In genomic region chr14:54427696-54428095, GRCm38 (mm10) we compare ENCODE assay signal across 10 mouse cellular contexts. TPM values are rescaled to one million over a fixed set of nuclear protein-coding genes. Genes with fewer than 3 reads are reported as not detected.
DNase-seq lines count a peak whose midpoint lies in the region; ATAC-seq and TF ChIP-seq lines count a peak whose summit lies in the region.
"Had no signal": no experiment of that assay in that cellular context is flagged by ENCODE, and none has a peak within 500 bp of the region (broad histone marks: within the 10 kb centered on the region; RNA-seq: fewer than 3 reads in every experiment).

No protein-coding gene starts in this region.

- ATAC-seq in lung, embryonic 14.5 days (ENCODE audit: insufficient read depth) = no peak
- ATAC-seq in forebrain, embryonic 11.5 days (replicated peaks; ENCODE audit: low FRiP score) = no peak
- no peak for ATAC-seq in limb, embryonic 12.5 days (ENCODE audit: insufficient number of reproducible peaks, insufficient read depth, low FRiP score, low TSS enrichment, low read depth)
- no peak for ATAC-seq in neural tube, embryonic 15.5 days (ENCODE audit: low FRiP score)

- peak overlapping the region; percentile 64 for H3K4me2 ChIP-seq in lung, embryonic 14.5 days
- H3K4me2 ChIP-seq in forebrain, embryonic 11.5 days (ENCODE audit: low read depth, low read length, severe bottlenecking) = peak overlapping the region; percentile 67; the same call in 1 of the 2 replicates
- H3K4me2 ChIP-seq in limb, embryonic 12.5 days = peak overlapping the region; percentile 66
- peak overlapping the region; percentile 66 for H3K4me2 ChIP-seq in neural tube, embryonic 15.5 days

- peak overlapping the region; percentile 85; the same call in 1 of the 2 replicates for H3K27ac ChIP-seq in lung, embryonic 14.5 days (ENCODE audit: low read depth)
- no peak overlapping the region for H3K27ac ChIP-seq in forebrain, embryonic 11.5 days (ENCODE audit: low read depth, low read length)
- no peak overlapping the region for H3K27ac ChIP-seq in limb, embryonic 12.5 days
- H3K27ac ChIP-seq in neural tube, embryonic 15.5 days (replicated peaks) = no peak overlapping the region

- H3K4me1 ChIP-seq in lung, embryonic 14.5 days (ENCODE audit: insufficient read depth) = peaks cover 15% of the 10 kb centered on the region
- H3K4me1 ChIP-seq in forebrain, embryonic 11.5 days (replicated peaks; ENCODE audit: control insufficient read depth, insufficient read depth, low read length) = peaks cover 12% of the 10 kb centered on the region
- peaks cover 20% of the 10 kb centered on the region for H3K4me1 ChIP-seq in limb, embryonic 12.5 days (replicated peaks)
- peaks cover 61% of the 10 kb centered on the region for H3K4me1 ChIP-seq in neural tube, embryonic 15.5 days

- H3K9ac ChIP-seq in lung, embryonic 14.5 days = 0 out of 2 replicates have a peak overlapping the region, but pooled peaks have one; percentile 77
- no peak overlapping the region; the same call in 1 of the 2 replicates for H3K9ac ChIP-seq in forebrain, embryonic 11.5 days (ENCODE audit: low read length)
- H3K9ac ChIP-seq in limb, embryonic 12.5 days (replicated peaks) = no peak overlapping the region
- H3K9ac ChIP-seq in neural tube, embryonic 15.5 days (replicated peaks) = peak overlapping the region; percentile 83; the same call in 1 of the 2 replicates

- no peaks in the 10 kb centered on the region for H3K27me3 ChIP-seq in lung, embryonic 14.5 days (ENCODE audit: insufficient read depth, low read length)
- no peaks in the 10 kb centered on the region for H3K27me3 ChIP-seq in forebrain, embryonic 11.5 days (ENCODE audit: control insufficient read depth, insufficient read depth, low read length)
- no peaks in the 10 kb centered on the region for H3K27me3 ChIP-seq in limb, embryonic 12.5 days
- peaks cover 10% of the 10 kb centered on the region; the same call in 1 of the 2 replicates for H3K27me3 ChIP-seq in neural tube, embryonic 15.5 days (replicated peaks)

- no peaks in the 10 kb centered on the region for H3K9me3 ChIP-seq in lung, embryonic 14.5 days (ENCODE audit: low read depth, low read length)
- H3K9me3 ChIP-seq in forebrain, embryonic 11.5 days (ENCODE audit: control insufficient read depth, low read length) = no peaks in the 10 kb centered on the region
- 0 out of 2 replicates have a peak, but pooled peaks cover 4% of the 10 kb centered on the region for H3K9me3 ChIP-seq in limb, embryonic 12.5 days
- H3K9me3 ChIP-seq in neural tube, embryonic 15.5 days (replicated peaks) = no peaks in the 10 kb centered on the region; the same call in 1 of the 2 replicates

- H3K36me3 ChIP-seq in lung, embryonic 14.5 days (ENCODE audit: insufficient read depth) = peaks cover 5% of the 10 kb centered on the region; the same call in 1 of the 2 replicates
- no peaks in the 10 kb centered on the region for H3K36me3 ChIP-seq in forebrain, embryonic 11.5 days (ENCODE audit: control insufficient read depth, insufficient read depth, low read length)
- H3K36me3 ChIP-seq in limb, embryonic 12.5 days = peaks cover 18% of the 10 kb centered on the region
- H3K36me3 ChIP-seq in neural tube, embryonic 15.5 days = peaks cover 13% of the 10 kb centered on the region; the same call in 1 of the 2 replicates

- DNase-seq in lung, embryonic 14.5 days = no peak
- no peak for DNase-seq in lung, postnatal 25 days (ENCODE audit: low spot score)
- no peak for DNase-seq in forebrain, embryonic 11.5 days (ENCODE audit: low spot score)
- no peak for DNase-seq in urinary bladder, adult 2 months (ENCODE audit: low spot score)
- no peak for DNase-seq in Muller cell, postnatal 12 days (ENCODE audit: inconsistent ontology term)
- no peak for DNase-seq in thymus, postnatal 10 days (ENCODE audit: low spot score in 2 of 2)
- DNase-seq: cerebellum, postnatal 25 days; kidney, adult 11 months had no signal

- no peak for TF ChIP-seq CTCF in lung, embryonic 14.5 days (IDR thresholded peaks at IDR 0.05; ENCODE audit: low read depth)

- peak overlapping the region; percentile 78 for H3K4me3 ChIP-seq in lung, embryonic 14.5 days (ENCODE audit: low read depth, low read length)
- H3K4me3 ChIP-seq in forebrain, embryonic 11.5 days (ENCODE audit: low read depth, low read length) = peak overlapping the region; percentile 88; the same call in 1 of the 2 replicates
- H3K4me3 ChIP-seq in limb, embryonic 12.5 days (replicated peaks) = peak overlapping the region; percentile 86; the same call in 1 of the 2 replicates
- H3K4me3 ChIP-seq in neural tube, embryonic 15.5 days (replicated peaks) = peak overlapping the region; percentile 89

- WGBS in lung, embryonic 14.5 days = 85% methylated on average over 7 of the region's 7 CpGs
- 96% methylated on average over 7 of the region's 7 CpGs for WGBS in forebrain, embryonic 11.5 days
- WGBS in limb, embryonic 12.5 days = 93% methylated on average over 7 of the region's 7 CpGs
- 93% methylated on average over 7 of the region's 7 CpGs for WGBS in neural tube, embryonic 15.5 days

RNA-seq across cellular contexts. Expression of gene Mrpl52, which starts 1.0 kb away (rescaled TPM):
- polyA plus RNA-seq in lung, embryonic 14.5 days (2014; fragmentation: Nextera tagmentation; extraction: Ambion mirVana) = 274 and 280 TPM in 2 replicates
- 220 and 221 TPM in 2 replicates for polyA plus RNA-seq in forebrain, embryonic 11.5 days (2014; fragmentation: Nextera tagmentation; extraction: Ambion mirVana)
- 259 and 277 TPM in 2 replicates for polyA plus RNA-seq in limb, embryonic 12.5 days (2016; fragmentation: Nextera tagmentation; extraction: Ambion mirVana)
- polyA plus RNA-seq in neural tube, embryonic 15.5 days (2015; fragmentation: Nextera tagmentation; extraction: Ambion mirVana) = 236 and 303 TPM in 2 replicates
- polyA plus RNA-seq in urinary bladder, adult 2 months (2012; rRNA removed) = 221 and 233 TPM in 2 replicates

RNA-seq across cellular contexts. Expression of gene Mmp14, which starts 3.7 kb away (rescaled TPM):
- 182 and 187 TPM in 2 replicates for polyA plus RNA-seq in lung, embryonic 14.5 days (2014; fragmentation: Nextera tagmentation; extraction: Ambion mirVana)
- 70.7 and 71.6 TPM in 2 replicates for polyA plus RNA-seq in forebrain, embryonic 11.5 days (2014; fragmentation: Nextera tagmentation; extraction: Ambion mirVana)
- polyA plus RNA-seq in limb, embryonic 12.5 days (2016; fragmentation: Nextera tagmentation; extraction: Ambion mirVana) = 149 and 176 TPM in 2 replicates
- 40.7 and 60.5 TPM in 2 replicates for polyA plus RNA-seq in neural tube, embryonic 15.5 days (2015; fragmentation: Nextera tagmentation; extraction: Ambion mirVana)
- polyA plus RNA-seq in urinary bladder, adult 2 months (2012; rRNA removed) = 202 and 226 TPM in 2 replicates

RNA-seq across cellular contexts. Expression of gene Slc7a7, which starts 10.1 kb away (rescaled TPM):
- 7.4 and 7.6 TPM in 2 replicates for polyA plus RNA-seq in lung, embryonic 14.5 days (2014; fragmentation: Nextera tagmentation; extraction: Ambion mirVana)
- polyA plus RNA-seq in forebrain, embryonic 11.5 days (2014; fragmentation: Nextera tagmentation; extraction: Ambion mirVana) = 4.5 and 5.0 TPM in 2 replicates
- 3.3 and 5.1 TPM in 2 replicates for polyA plus RNA-seq in limb, embryonic 12.5 days (2016; fragmentation: Nextera tagmentation; extraction: Ambion mirVana)
- polyA plus RNA-seq in neural tube, embryonic 15.5 days (2015; fragmentation: Nextera tagmentation; extraction: Ambion mirVana) = 6.2 and 7.9 TPM in 2 replicates
- 8.9 TPM in 2 replicates for polyA plus RNA-seq in urinary bladder, adult 2 months (2012; rRNA removed)

RNA-seq across cellular contexts. Expression of gene Lrp10, which starts 36.2 kb away (rescaled TPM):
- 46.1 and 46.2 TPM in 2 replicates for polyA plus RNA-seq in lung, embryonic 14.5 days (2014; fragmentation: Nextera tagmentation; extraction: Ambion mirVana)
- 28.8 and 29.9 TPM in 2 replicates for polyA plus RNA-seq in forebrain, embryonic 11.5 days (2014; fragmentation: Nextera tagmentation; extraction: Ambion mirVana)
- polyA plus RNA-seq in limb, embryonic 12.5 days (2016; fragmentation: Nextera tagmentation; extraction: Ambion mirVana) = 28.3 and 28.7 TPM in 2 replicates
- 31.8 and 33.7 TPM in 2 replicates for polyA plus RNA-seq in neural tube, embryonic 15.5 days (2015; fragmentation: Nextera tagmentation; extraction: Ambion mirVana)
- polyA plus RNA-seq in urinary bladder, adult 2 months (2012; rRNA removed) = 81.0 and 93.8 TPM in 2 replicates

RNA-seq across cellular contexts. Expression of gene Rem2, which starts 48.2 kb away (rescaled TPM):
- polyA plus RNA-seq in lung, embryonic 14.5 days (2014; fragmentation: Nextera tagmentation; extraction: Ambion mirVana) = 8.1 and 8.3 TPM in 2 replicates
- 18.8 and 19.8 TPM in 2 replicates for polyA plus RNA-seq in forebrain, embryonic 11.5 days (2014; fragmentation: Nextera tagmentation; extraction: Ambion mirVana)
- polyA plus RNA-seq in limb, embryonic 12.5 days (2016; fragmentation: Nextera tagmentation; extraction: Ambion mirVana) = 4.3 and 5.0 TPM in 2 replicates
- polyA plus RNA-seq in neural tube, embryonic 15.5 days (2015; fragmentation: Nextera tagmentation; extraction: Ambion mirVana) = 32.3 and 44.0 TPM in 2 replicates
- polyA plus RNA-seq in urinary bladder, adult 2 months (2012; rRNA removed) = 0.28 and 0.32 TPM in 2 replicates

Comparison
In these comparisons a context has a peak if more than half of its experiments do, and no peak if none do; other contexts are left out.
1. H3K9ac ChIP-seq: peak in lung, embryonic 14.5 days (single experiment) and neural tube, embryonic 15.5 days (single experiment); none in forebrain, embryonic 11.5 days (single experiment) and limb, embryonic 12.5 days (single experiment).
2. Peak in every context shown above with its lines, with median percentiles within 50 percentile points of each other: H3K4me2 ChIP-seq and H3K4me3 ChIP-seq.